ENCODE assay signal across 18 mouse cellular contexts in genomic region chr10:68025660-68026059, GRCm38 (mm10).
"Had no signal": no experiment of that assay in that cellular context is flagged by ENCODE, and none has a peak within 500 bp of the region (broad histone marks: within the 10 kb centered on the region; RNA-seq: fewer than 3 reads in every experiment).

No protein-coding gene starts in this region.

- H3K4me2 ChIP-seq: lung, embryonic 14.5 days; midbrain, embryonic 12.5 days; midbrain, embryonic 15.5 days; neural tube, embryonic 13.5 days; neural tube, embryonic 15.5 days had no signal

- H3K4me1 ChIP-seq: midbrain, embryonic 12.5 days; midbrain, embryonic 15.5 days had no signal

- H3K27me3 ChIP-seq: midbrain, embryonic 12.5 days; midbrain, embryonic 15.5 days; neural tube, embryonic 13.5 days; neural tube, embryonic 15.5 days had no signal

- H3K4me3 ChIP-seq: midbrain, embryonic 10.5 days; midbrain, embryonic 12.5 days; midbrain, embryonic 15.5 days; myocyte; neural tube, embryonic 13.5 days; neural tube, embryonic 15.5 days had no signal

- H3K27ac ChIP-seq: midbrain, embryonic 10.5 days; midbrain, embryonic 12.5 days; midbrain, embryonic 15.5 days; neural tube, embryonic 13.5 days; neural tube, embryonic 15.5 days had no signal

- H3K9ac ChIP-seq: lung, embryonic 14.5 days; midbrain, embryonic 12.5 days; midbrain, embryonic 15.5 days; neural tube, embryonic 13.5 days; neural tube, embryonic 15.5 days had no signal

- H3K36me3 ChIP-seq: midbrain, embryonic 15.5 days; neural tube, embryonic 13.5 days; neural tube, embryonic 15.5 days had no signal

- H3K9me3 ChIP-seq: midbrain, embryonic 10.5 days; midbrain, embryonic 12.5 days; midbrain, embryonic 15.5 days; neural tube, embryonic 13.5 days; neural tube, embryonic 15.5 days had no signal

- ATAC-seq: midbrain, embryonic 15.5 days had no signal

- DNase-seq: lung, adult 18-20 months; lung, embryonic 14.5 days; lung, postnatal 10 days; lung, postnatal 4 days; retina, postnatal 1 day; right cerebral cortex, adult 18-20 months; right cerebral cortex, postnatal 25 days; right cerebral cortex, postnatal 4 days; spleen, adult 18-20 months; thymus, adult 18-20 months; thymus, postnatal 25 days; thymus, postnatal 4 days had no signal
